Mouse (Mus musculus) gastrocnemius, adult 2 months (tissue): ENCODE measurements around the gene Clk3. TPM values are rescaled to one million over a fixed set of nuclear protein-coding genes. Genes with fewer than 3 reads are reported as not detected.

Experiments
- DNase-seq: peaks from one replicate; pipeline ENCODE4 v3.0.0; 2022
- H3K27ac ChIP-seq: fragments of 200-600 bp; 2 replicates; pipeline ENCODE4 v1.8.1; 2022; ENCODE audit warnings: mild to moderate bottlenecking
- H3K4me3 ChIP-seq: fragments of 200-600 bp; 2 replicates; pipeline ENCODE4 v1.8.1; 2022; ENCODE audit warnings: mild to moderate bottlenecking, moderate library complexity
- CTCF ChIP-seq: fragments of 200-600 bp; IDR thresholded peaks from 2 replicates; pipeline ENCODE4 v1.8.1; 2022; ENCODE audit warnings: antibody characterized with exemption, mild to moderate bottlenecking, moderate library complexity
- intact Hi-C: fragments of 180-260 bp; cut with DNase I; formaldehyde crosslinking; loops from one replicate; pipeline ENCODE4 v1.15.1; 2025
- total RNA-seq, 2 experiments: library from RNA; stranded (reverse); gene quantifications; 2 replicates each; pipeline ENCODE4 v1.2.3; 2021

The Clk3 gene
- total RNA-seq, 2 experiments from 2014 or later = 45.4 to 50.4 TPM

- TF ChIP-seq CTCF = no peak
- Histone ChIP-seq H3K4me3 (no peak overlapping the region), H3K27ac (no peak overlapping the region)
- DNase-seq = no peak
- intact Hi-C loops = no loop called here
These were observed 34.8 kb upstream of the Clk3 start for GRCm38 (mm10) chr9:57800325-57800975.

- intact Hi-C loops = no loop called here
- Histone ChIP-seq H3K27ac (no peak overlapping the region), H3K4me3 (no peak overlapping the region)
- TF ChIP-seq CTCF = no peak
- peak; percentile 41 for DNase-seq
These were observed 33.1 kb upstream of the Clk3 start for GRCm38 (mm10) chr9:57798725-57799253.

GRCm38 (mm10) chr9:57797456-57797855 lies 31.8 kb upstream of the Clk3 start:
- no peak overlapping the region for H3K4me3 ChIP-seq
- intact Hi-C loops = no loop called here
- no peak for DNase-seq
- no peak for TF ChIP-seq CTCF
- H3K27ac ChIP-seq = no peak overlapping the region

DNA sequence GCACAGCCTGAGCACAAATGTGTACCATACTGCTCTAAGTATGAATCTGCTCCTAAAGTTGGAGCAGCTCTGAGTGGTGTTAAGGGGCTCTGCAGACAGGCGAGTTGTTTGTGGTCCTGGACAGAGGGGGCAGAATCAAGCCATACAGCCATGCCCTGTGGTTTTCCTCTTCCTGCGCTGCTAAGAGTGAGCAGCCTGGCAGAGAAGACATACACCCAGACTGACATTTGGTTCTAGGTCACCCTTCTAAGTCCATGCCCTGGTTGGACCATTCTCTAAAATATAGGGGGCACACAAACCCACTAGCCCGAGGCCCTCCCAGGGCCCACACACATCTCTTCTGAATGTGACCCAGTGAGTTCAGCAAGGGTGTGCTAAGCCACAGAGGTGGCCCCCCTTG lies 24.1 kb upstream of the Clk3 start:
- intact Hi-C loops = no loop called here

DNA sequence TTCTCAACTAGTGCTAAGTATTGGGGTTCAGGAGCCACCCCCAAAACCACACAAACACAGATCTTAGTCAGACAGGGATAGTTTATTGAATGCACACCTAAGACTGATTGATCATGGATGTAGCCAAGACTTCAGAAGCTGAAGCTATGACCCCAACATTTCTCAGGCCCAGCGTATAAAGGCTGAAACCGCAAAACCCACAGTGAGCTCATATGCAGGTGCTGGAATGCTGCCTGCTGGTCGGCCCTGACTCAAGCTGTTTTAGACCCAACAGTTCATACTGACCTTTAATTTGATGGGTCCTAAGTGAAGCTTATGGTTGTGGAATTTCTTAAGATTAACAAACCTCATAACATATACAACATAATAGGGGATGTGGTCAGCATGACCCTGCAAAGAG lies 17.0 kb upstream of the Clk3 start:
- intact Hi-C loops = no loop called here
- TF ChIP-seq CTCF = no peak
- no peak for DNase-seq
- H3K4me3 ChIP-seq = no peak overlapping the region
- no peak overlapping the region for H3K27ac ChIP-seq

More for the DNA sequence above, 24.1 kb upstream of the Clk3 start:
- H3K27ac ChIP-seq = no peak overlapping the region
- no peak for DNase-seq
- no peak for TF ChIP-seq CTCF
- H3K4me3 ChIP-seq = no peak overlapping the region

GRCm38 (mm10) chr9:57775736-57776135 lies 10.1 kb upstream of the Clk3 start:
- DNase-seq = no peak
- TF ChIP-seq CTCF = no peak
- intact Hi-C loops = no loop called here
- Histone ChIP-seq H3K4me3 (no peak overlapping the region), H3K27ac (no peak overlapping the region)

DNA sequence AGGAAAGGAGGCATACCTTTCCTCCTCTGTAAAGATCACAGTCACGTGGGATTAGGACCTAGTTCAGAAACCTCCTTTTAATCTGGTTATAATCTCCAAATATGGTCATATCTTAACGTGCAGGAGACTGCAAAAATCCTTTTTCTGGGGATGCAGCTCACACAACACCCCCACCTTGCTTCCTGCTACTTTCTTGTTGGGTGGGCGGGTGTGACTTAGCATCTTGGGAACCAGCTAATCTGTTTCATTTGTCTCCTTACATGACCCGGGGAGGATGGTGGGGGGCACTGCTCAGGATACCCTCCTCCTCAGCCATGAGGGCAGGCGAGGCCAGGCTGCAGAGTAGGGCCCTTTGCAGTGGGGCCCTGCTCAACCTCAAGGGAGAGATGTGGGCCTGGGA lies 9.4 kb upstream of the Clk3 start:
- intact Hi-C loops = no loop called here
- no peak for DNase-seq
- H3K27ac ChIP-seq = no peak overlapping the region
- TF ChIP-seq CTCF = no peak
- H3K4me3 ChIP-seq = no peak overlapping the region

DNA sequence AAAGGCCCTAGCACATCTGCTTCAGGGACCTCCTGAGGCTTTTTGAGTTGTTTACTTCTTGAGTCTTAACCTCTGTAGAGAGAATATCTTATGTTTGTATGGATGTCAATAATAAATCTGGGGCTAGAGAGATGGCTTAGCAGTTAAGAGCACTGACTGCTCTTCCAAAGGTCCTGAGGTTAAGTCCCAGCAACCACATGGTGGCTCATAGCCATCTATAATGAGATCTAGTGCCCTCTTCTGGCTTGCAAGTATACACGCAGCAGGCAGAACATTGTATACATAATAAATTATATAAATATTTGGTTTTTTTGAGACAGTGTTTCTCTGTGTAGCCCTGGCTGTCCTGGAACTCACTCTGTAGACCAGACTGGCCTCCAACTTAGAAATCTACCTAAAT lies 8.5 kb upstream of the Clk3 start:
- DNase-seq = no peak
- peak; percentile 57 for TF ChIP-seq CTCF
- H3K27ac ChIP-seq = no peak overlapping the region
- intact Hi-C loops = no loop called here
- no peak overlapping the region for H3K4me3 ChIP-seq

- intact Hi-C loops = no loop called here
- H3K27ac ChIP-seq = no peak overlapping the region
- TF ChIP-seq CTCF = no peak
- no peak overlapping the region for H3K4me3 ChIP-seq
- DNase-seq = no peak
These were observed 8.1 kb upstream of the Clk3 start for GRCm38 (mm10) chr9:57773754-57774153.

- no peak for DNase-seq
- no peak overlapping the region for H3K4me3 ChIP-seq
- intact Hi-C loops = loop anchor here (2.0 kb wide), 1 partner anchor 54 kb away; no protein-coding TSS in a partner anchor
- H3K27ac ChIP-seq = peak overlapping the region; percentile 38
- TF ChIP-seq CTCF = no peak
These were observed 5.2 kb upstream of the Clk3 start for GRCm38 (mm10) chr9:57770836-57771235.

DNA sequence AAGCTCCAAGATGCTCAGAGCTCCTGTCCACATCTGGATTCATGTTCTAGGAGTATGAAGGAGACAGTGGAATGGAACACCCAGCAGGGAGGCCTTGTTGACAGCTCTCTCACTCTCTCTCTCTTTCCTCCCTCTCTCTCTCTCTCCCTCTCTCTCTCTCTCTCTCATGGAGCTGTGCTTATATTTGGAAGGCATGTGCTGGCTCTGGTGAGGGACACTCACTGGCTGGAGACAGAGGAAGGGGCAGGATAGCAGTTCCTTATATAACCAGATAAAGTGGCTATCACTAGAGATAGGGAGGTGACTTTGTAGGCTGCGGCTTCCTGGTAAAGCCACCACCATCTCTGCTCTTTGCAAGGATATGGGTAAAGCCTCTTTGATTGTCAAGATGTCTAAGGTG lies 4.6 kb upstream of the Clk3 start:
- intact Hi-C loops = loop anchor here (2.0 kb wide), 1 partner anchor 55 kb away; no protein-coding TSS in a partner anchor
- Histone ChIP-seq H3K4me3 (no peak overlapping the region), H3K27ac (peak overlapping the region; percentile 82)
- no peak for DNase-seq
- TF ChIP-seq CTCF = no peak

DNA sequence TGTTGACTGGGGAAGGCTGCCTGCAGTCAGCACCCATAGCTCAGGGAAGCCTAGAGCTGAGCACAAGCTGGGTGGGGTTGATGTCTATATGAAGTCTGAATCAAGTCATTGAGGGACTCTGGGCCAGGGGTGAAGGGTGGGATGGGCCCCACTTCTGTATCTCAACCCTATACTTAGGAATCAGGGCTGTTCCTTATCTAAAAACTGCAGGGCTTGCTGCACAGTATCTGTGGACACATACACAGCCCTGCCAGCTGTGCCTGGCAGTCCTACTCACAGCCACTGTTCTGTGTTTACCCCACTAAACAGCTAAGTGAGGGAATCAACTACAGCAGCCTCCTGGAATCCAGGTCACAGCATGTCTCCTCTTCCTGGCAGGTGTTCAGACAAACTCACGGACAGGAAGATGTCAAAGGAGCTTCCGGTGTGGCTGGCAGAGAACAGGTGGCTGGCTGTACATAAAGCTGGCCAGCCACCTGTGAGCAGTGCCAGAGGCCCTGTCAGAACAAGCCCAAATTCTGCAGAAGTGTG lies 3.9 kb upstream of the Clk3 start:
- intact Hi-C loops = loop anchor here (2.0 to 5.0 kb wide), 2 partner anchors 55 to 143 kb away; partner anchors contain the start of gene Ubl7
- DNase-seq = peak; percentile 65
- Histone ChIP-seq H3K4me3 (no peak overlapping the region), H3K27ac (peak overlapping the region; percentile 82)
- no peak for TF ChIP-seq CTCF

DNA sequence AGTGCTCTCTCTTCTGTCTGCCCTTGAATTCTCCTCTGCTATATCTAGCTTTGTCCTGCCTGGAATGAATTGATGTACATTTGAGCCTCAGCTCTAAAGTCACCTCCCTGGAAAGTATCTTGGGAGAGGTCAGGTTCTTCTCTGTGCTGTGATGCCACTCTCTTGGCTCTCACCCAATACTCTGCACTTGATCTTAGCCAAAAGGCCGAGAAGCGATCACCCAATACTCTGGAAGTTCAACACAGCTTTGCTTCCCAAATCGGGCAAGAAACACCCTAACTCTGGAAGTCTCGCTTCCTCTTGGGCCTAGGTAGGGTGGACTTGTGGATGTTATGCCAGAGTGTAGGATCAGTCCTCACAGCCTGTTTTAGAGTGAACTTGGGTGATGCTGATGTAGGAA lies 1.6 kb upstream of the Clk3 start:
- peak overlapping the region; percentile 74 for H3K4me3 ChIP-seq
- TF ChIP-seq CTCF = no peak
- intact Hi-C loops = loop anchor here (5.0 kb wide), 1 partner anchor 145 kb away; the partner anchor contains the start of gene Ubl7
- H3K27ac ChIP-seq = peak overlapping the region; percentile 97
- no peak for DNase-seq
